Mouse (Mus musculus): ENCODE results near the gene Lpgat1. TPM values are rescaled to one million over a fixed set of nuclear protein-coding genes. Genes with fewer than 3 reads are reported as not detected.

Gene Lpgat1
- polyA plus RNA-seq, 1 experiment = 9.2 TPM

DNA sequence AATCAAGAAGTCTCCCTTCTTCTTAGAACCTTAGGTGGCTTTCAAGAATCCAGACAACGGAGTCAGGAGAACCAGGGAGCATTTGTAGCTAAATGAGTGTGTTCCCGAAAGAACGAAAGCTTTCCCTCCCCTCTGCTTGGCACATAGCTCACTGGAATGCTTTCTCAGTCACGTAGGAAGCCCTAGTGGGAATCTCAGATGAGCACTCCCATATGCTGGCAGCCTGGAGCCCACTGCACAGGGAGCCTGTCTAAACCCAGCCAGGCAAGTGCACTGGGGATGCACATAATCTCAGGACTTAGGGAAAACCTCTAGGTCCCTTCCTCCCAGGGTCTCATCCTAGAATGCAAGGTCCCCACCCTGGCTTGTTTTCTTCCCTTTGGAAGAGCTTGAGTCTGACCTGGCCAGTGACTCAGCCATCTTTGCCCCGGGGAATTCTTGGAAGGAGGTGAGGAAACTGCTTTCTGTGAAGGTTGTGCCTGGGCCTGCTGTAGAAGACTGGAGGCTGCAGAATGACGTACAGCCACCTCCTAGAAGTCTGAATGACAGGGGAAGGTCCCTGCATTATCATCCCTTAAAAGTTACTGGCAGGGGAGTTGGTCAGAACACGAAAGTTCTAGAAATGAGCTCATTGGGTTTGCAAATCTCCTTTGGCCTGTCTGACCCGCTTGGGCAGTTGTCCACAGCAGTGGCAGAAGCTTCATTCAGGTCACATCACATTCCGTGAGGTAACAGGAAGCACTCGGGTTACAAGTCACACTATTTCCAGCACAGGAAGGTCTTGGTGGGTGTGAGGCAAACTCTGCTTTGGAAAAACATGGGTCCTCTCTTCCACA, 85.4 kb downstream of the Lpgat1 start:
- Histone ChIP-seq H3K4me1 (ENCODE audit: control insufficient read depth, insufficient read depth, insufficient read length) (no peaks in the 10 kb centered on the region), H3K27me3 (ENCODE audit: control insufficient read depth, insufficient read depth, low read length) (no peaks in the 10 kb centered on the region), H3K36me3 (ENCODE audit: control insufficient read depth, insufficient read depth, low read length) (no peaks in the 10 kb centered on the region), H3K27ac (ENCODE audit: insufficient read depth, low read length) (no peak overlapping the region), H3K4me3 (ENCODE audit: extremely low read depth, insufficient read depth, insufficient read length) (no peak overlapping the region)
- TF ChIP-seq CTCF (IDR thresholded peaks at IDR 0.05; ENCODE audit: extremely low read depth, insufficient read depth, insufficient read length, insufficient replicate concordance) = no peak
- no peak for TF ChIP-seq POLR2A (IDR thresholded peaks at IDR 0.05; ENCODE audit: low read depth, low read length)
- WGBS = 80% methylated on average over 10 of the region's 10 CpGs
- DNase-seq (ENCODE audit: low read depth in 1 of 2, low spot score in 2 of 2) = no peak

DNA sequence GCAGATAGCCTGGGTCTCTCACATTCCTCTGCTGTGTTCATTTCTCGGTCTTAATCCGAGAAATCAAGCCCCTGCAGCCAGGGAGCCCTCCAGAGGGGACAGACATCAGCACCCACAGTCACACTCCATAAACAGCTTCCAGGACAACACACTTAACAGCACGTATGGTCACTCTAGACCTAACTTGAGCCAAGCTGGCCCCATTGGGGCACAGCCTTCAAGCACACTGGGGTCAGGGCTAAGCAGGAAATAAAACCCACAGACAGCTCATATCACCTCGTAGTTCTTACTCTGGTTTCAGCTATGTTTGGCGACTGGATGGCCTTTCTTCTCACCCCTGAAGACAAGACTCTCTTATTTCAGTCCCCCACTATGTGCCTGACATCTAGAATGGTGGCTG, 87.1 kb downstream of the Lpgat1 start:
- TF ChIP-seq CTCF (IDR thresholded peaks at IDR 0.05; ENCODE audit: extremely low read depth, insufficient read depth, insufficient read length, insufficient replicate concordance) = no peak
- TF ChIP-seq POLR2A (IDR thresholded peaks at IDR 0.05; ENCODE audit: low read depth, low read length) = no peak
- DNase-seq (ENCODE audit: low read depth in 1 of 2, low spot score in 2 of 2) = no peak
- WGBS = 54% methylated on average over 5 of the region's 5 CpGs
- Histone ChIP-seq H3K4me1 (ENCODE audit: control insufficient read depth, insufficient read depth, insufficient read length) (no peaks in the 10 kb centered on the region), H3K27me3 (ENCODE audit: control insufficient read depth, insufficient read depth, low read length) (no peaks in the 10 kb centered on the region), H3K36me3 (ENCODE audit: control insufficient read depth, insufficient read depth, low read length) (no peaks in the 10 kb centered on the region), H3K4me3 (ENCODE audit: extremely low read depth, insufficient read depth, insufficient read length) (no peak overlapping the region), H3K27ac (ENCODE audit: insufficient read depth, low read length) (no peak overlapping the region)

DNA sequence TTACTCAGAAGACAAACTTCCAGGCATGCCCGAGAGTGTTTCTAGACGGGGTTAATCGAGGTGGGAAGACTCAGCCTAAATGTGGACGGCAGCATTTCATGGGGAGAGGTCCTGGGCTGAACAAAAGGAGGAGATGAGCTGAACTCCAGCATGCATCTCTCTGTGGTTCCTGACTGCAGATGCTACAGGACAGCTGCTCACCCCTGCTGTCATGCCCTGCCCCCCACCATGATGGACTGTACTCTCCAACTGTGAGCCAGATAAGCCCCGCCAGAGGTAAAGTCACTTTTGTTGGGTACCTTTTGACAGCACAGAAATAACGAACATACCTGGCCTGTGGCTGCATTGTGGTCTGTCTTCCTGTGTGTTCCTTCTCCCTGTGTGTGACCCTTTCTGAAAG, 88.2 kb downstream of the Lpgat1 start:
- Histone ChIP-seq H3K4me3 (ENCODE audit: extremely low read depth, insufficient read depth, insufficient read length) (no peak overlapping the region), H3K36me3 (ENCODE audit: control insufficient read depth, insufficient read depth, low read length) (no peaks in the 10 kb centered on the region), H3K4me1 (ENCODE audit: control insufficient read depth, insufficient read depth, insufficient read length) (no peaks in the 10 kb centered on the region), H3K27ac (ENCODE audit: insufficient read depth, low read length) (no peak overlapping the region), H3K27me3 (ENCODE audit: control insufficient read depth, insufficient read depth, low read length) (no peaks in the 10 kb centered on the region)
- no peak for DNase-seq (ENCODE audit: low read depth in 1 of 2, low spot score in 2 of 2)
- WGBS = 89% methylated on average over 6 of the region's 6 CpGs
- TF ChIP-seq POLR2A (IDR thresholded peaks at IDR 0.05; ENCODE audit: low read depth, low read length) = no peak
- TF ChIP-seq CTCF (IDR thresholded peaks at IDR 0.05; ENCODE audit: extremely low read depth, insufficient read depth, insufficient read length, insufficient replicate concordance) = no peak

DNA sequence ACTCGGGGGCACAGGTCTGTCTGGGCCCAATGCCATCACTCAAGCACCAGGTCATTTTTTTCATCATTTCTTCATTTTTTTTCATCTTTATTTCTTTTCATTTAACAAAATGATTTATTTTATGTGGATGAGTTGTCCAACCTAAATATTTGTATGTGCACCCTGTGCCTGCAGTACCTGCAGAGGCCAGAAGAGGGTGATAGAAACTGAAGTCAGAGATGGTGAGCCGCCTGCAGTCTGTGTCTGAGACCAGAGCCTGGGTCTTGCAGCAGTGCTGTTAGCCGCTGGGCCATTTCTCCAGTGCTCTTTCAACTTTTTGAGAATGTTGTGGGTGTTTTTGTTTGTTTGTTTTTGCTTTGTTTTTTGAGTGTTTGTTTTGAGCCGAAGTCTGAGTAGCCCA, 89.1 kb downstream of the Lpgat1 start:
- Histone ChIP-seq H3K4me1 (ENCODE audit: control insufficient read depth, insufficient read depth, insufficient read length) (no peaks in the 10 kb centered on the region; the same call in 1 of the 2 replicates), H3K27me3 (ENCODE audit: control insufficient read depth, insufficient read depth, low read length) (no peaks in the 10 kb centered on the region), H3K27ac (ENCODE audit: insufficient read depth, low read length) (no peak overlapping the region), H3K4me3 (ENCODE audit: extremely low read depth, insufficient read depth, insufficient read length) (no peak overlapping the region), H3K36me3 (ENCODE audit: control insufficient read depth, insufficient read depth, low read length) (no peaks in the 10 kb centered on the region)
- TF ChIP-seq POLR2A (IDR thresholded peaks at IDR 0.05; ENCODE audit: low read depth, low read length) (no peak), CTCF (IDR thresholded peaks at IDR 0.05; ENCODE audit: extremely low read depth, insufficient read depth, insufficient read length, insufficient replicate concordance) (no peak)
- WGBS = 92% methylated on average over 4 of the region's 4 CpGs
- no peak for DNase-seq (ENCODE audit: low read depth in 1 of 2, low spot score in 2 of 2)

DNA sequence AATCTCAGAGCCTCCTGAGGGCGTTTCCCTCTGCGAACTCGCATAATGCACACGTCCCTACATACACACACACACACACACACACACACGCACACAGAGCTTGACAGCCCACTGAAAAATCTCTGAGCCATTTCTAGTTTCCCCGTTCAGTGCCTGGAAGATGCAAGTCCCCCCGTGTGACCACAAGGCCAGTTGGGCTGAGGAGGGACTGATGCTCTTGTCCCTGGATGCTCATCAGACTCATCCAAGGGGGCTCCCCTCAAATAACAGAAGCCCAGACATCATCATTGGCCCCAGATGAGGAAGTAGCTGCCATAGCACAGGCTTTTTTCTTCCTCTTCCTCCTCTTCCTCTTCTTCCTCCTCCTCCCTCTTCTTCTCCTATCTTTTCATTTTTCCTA, 90.3 kb downstream of the Lpgat1 start:
- TF ChIP-seq CTCF (IDR thresholded peaks at IDR 0.05; ENCODE audit: extremely low read depth, insufficient read depth, insufficient read length, insufficient replicate concordance) (no peak), POLR2A (IDR thresholded peaks at IDR 0.05; ENCODE audit: low read depth, low read length) (no peak)
- Histone ChIP-seq H3K27me3 (ENCODE audit: control insufficient read depth, insufficient read depth, low read length) (no peaks in the 10 kb centered on the region), H3K4me3 (ENCODE audit: extremely low read depth, insufficient read depth, insufficient read length) (no peak overlapping the region), H3K4me1 (ENCODE audit: control insufficient read depth, insufficient read depth, insufficient read length) (peaks cover 9% of the 10 kb centered on the region; the same call in 1 of the 2 replicates), H3K27ac (ENCODE audit: insufficient read depth, low read length) (no peak overlapping the region), H3K36me3 (ENCODE audit: control insufficient read depth, insufficient read depth, low read length) (no peaks in the 10 kb centered on the region)
- no peak for DNase-seq (ENCODE audit: low read depth in 1 of 2, low spot score in 2 of 2)
- WGBS = 84% methylated on average over 7 of the region's 7 CpGs

DNA sequence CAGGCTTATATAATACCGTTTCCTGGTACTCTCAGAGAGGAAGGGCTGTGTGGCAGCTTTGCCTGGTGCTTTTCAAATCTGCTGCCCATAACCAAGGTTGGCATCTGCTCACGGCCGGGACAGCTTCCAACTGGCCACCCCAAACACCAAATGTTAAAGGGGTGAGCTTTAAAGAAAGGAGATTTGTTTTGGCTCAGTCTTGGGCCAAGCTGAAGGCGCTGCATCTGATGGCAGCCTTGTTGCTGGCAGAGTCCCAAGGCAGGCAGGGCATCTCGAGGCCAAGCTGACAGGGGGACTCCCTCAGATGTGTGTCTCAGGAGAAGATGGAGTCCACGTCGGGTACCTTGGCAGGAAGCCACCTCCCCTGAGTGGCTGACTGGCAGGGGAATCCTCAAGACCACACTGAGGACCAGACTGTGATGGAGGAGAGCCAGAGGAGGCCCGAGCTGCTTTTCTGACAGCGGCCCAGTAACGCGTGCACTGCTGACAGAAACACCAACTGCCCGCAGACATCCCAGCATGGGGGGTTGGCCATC, 91.1 kb downstream of the Lpgat1 start:
- H3K36me3 ChIP-seq (ENCODE audit: control insufficient read depth, insufficient read depth, low read length) = no peaks in the 10 kb centered on the region
- H3K27me3 ChIP-seq (ENCODE audit: control insufficient read depth, insufficient read depth, low read length) = no peaks in the 10 kb centered on the region
- peaks cover 12% of the 10 kb centered on the region; the same call in 1 of the 2 replicates for H3K4me1 ChIP-seq (ENCODE audit: control insufficient read depth, insufficient read depth, insufficient read length)
- DNase-seq (ENCODE audit: low read depth in 1 of 2, low spot score in 2 of 2) = no peak
- 66% methylated on average over 12 of the region's 12 CpGs for WGBS
- no peak for TF ChIP-seq POLR2A (IDR thresholded peaks at IDR 0.05; ENCODE audit: low read depth, low read length)
- no peak for TF ChIP-seq CTCF (IDR thresholded peaks at IDR 0.05; ENCODE audit: extremely low read depth, insufficient read depth, insufficient read length, insufficient replicate concordance)
- H3K4me3 ChIP-seq (ENCODE audit: extremely low read depth, insufficient read depth, insufficient read length) = no peak overlapping the region
- no peak overlapping the region for H3K27ac ChIP-seq (ENCODE audit: insufficient read depth, low read length)

DNA sequence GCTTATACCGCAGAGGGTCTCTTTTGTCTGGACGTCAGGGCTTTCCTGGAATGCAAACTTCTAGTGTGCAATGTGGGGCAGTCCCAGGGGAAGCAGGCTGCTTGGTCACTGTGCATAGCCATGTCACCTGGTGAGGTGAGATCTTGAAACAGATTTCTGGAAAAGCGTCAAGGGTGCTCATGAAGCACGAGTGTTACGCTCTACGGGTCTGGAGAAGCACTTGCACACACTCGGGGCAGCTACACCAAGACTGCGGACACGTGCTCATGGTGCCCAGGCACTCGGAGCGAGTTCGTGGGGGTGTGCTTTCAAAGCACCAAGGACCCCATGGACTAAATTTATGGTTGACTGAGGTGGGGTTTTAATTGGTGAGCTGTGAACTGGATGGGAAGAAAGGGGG, 94.1 kb downstream of the Lpgat1 start:
- peaks cover 15% of the 10 kb centered on the region; the same call in 1 of the 2 replicates for H3K4me1 ChIP-seq (ENCODE audit: control insufficient read depth, insufficient read depth, insufficient read length)
- H3K27me3 ChIP-seq (ENCODE audit: control insufficient read depth, insufficient read depth, low read length) = no peaks in the 10 kb centered on the region
- no peaks in the 10 kb centered on the region for H3K36me3 ChIP-seq (ENCODE audit: control insufficient read depth, insufficient read depth, low read length)
- no peak for TF ChIP-seq CTCF (IDR thresholded peaks at IDR 0.05; ENCODE audit: extremely low read depth, insufficient read depth, insufficient read length, insufficient replicate concordance)
- no peak for TF ChIP-seq POLR2A (IDR thresholded peaks at IDR 0.05; ENCODE audit: low read depth, low read length)
- DNase-seq (ENCODE audit: low read depth in 1 of 2, low spot score in 2 of 2) = no peak
- 86% methylated on average over 12 of the region's 12 CpGs for WGBS
- H3K4me3 ChIP-seq (ENCODE audit: extremely low read depth, insufficient read depth, insufficient read length) = no peak overlapping the region
- H3K27ac ChIP-seq (ENCODE audit: insufficient read depth, low read length) = peak overlapping the region; percentile 96; the same call in 1 of the 2 replicates

All from spleen, adult 2 months (tissue).